Mouse (Mus musculus) hindbrain, embryonic 14.5 days (tissue): ENCODE measurements around the gene Tmem132b. TPM values are rescaled to one million over a fixed set of nuclear protein-coding genes. Genes with fewer than 3 reads are reported as not detected.

ENCODE experiments used
- ATAC-seq: fragments of 200-750 bp; cut with Nextera tagmentation; 2 replicates; pipeline ENCODE4 v1.8.0; 2017; ENCODE audit warnings: moderate number of reproducible peaks, mild to moderate bottlenecking, moderate TSS enrichment, moderate library complexity; ENCODE audit not compliant: low FRiP score
- DNase-seq: peaks from one replicate; pipeline ENCODE4 v3.0.0-alpha.2; 2015; ENCODE audit warnings: low spot score
- H3K27ac ChIP-seq: fragments of 300-500 bp; sonication (generic); 2 replicates; pipeline ENCODE4 v1.5.1; 2014; ENCODE audit warnings: mild to moderate bottlenecking, moderate library complexity
- H3K27me3 ChIP-seq: fragments of 300-500 bp; sonication (generic); 2 replicates; pipeline ENCODE4 v1.6.1; 2014; ENCODE audit warnings: mild to moderate bottlenecking, low read length, mixed read lengths; ENCODE audit not compliant: control insufficient read depth, insufficient read depth
- H3K36me3 ChIP-seq: fragments of 300-500 bp; sonication (generic); replicated peaks from 2 replicates; pipeline ENCODE4 v1.6.1; 2014; ENCODE audit not compliant: control insufficient read depth, insufficient read depth
- H3K4me1 ChIP-seq: fragments of 300-500 bp; sonication (generic); replicated peaks from 2 replicates; pipeline ENCODE4 v1.6.1; 2014; ENCODE audit warnings: antibody characterized with exemption, low read length, mixed read lengths; ENCODE audit not compliant: control insufficient read depth, insufficient read depth
- H3K4me2 ChIP-seq: fragments of 300-500 bp; sonication (generic); replicated peaks from 2 replicates; pipeline ENCODE4 v1.6.1; 2014; ENCODE audit warnings: mild to moderate bottlenecking, moderate library complexity
- H3K4me3 ChIP-seq: fragments of 300-500 bp; sonication (generic); replicated peaks from 2 replicates; pipeline ENCODE4 v1.5.1; 2014; ENCODE audit warnings: mild to moderate bottlenecking, low read length
- H3K9ac ChIP-seq: fragments of 300-500 bp; sonication (generic); 2 replicates; pipeline ENCODE4 v1.6.1; 2014
- H3K9me3 ChIP-seq: fragments of 300-500 bp; sonication (generic); 2 replicates; pipeline ENCODE4 v1.6.1; 2016; ENCODE audit warnings: low read length; ENCODE audit not compliant: control insufficient read depth
- WGBS: fragments of 180-500 bp; shearing (Covaris S2); extraction: QIAGEN DNeasy Blood & Tissue Kit; methylation state at CpG from one replicate; pipeline ENCODE4 v1.1.7; 2014; 5-methylcytosine and 5-hydroxymethylcytosine counted together
- polyA plus RNA-seq: library from polyadenylated mRNA; unstranded; fragments of >200 nt; fragmentation: Nextera tagmentation; extraction: Ambion mirVana; gene quantifications from 2 replicates; pipeline ENCODE4 v1.2.1, GENCODE M21; 2014

Gene Tmem132b
- polyA plus RNA-seq, 1 experiment from 2014 or later: 6.3 TPM

- DNase-seq: no peak
- WGBS: 92% methylated on average over 5 of the region's 5 CpGs
- H3K4me1 ChIP-seq: no peaks in the 10 kb centered on the region
- no peaks in the 10 kb centered on the region for H3K9me3 ChIP-seq
- H3K36me3 ChIP-seq: no peaks in the 10 kb centered on the region
- no peak overlapping the region for H3K9ac ChIP-seq
- no peak overlapping the region for H3K27ac ChIP-seq
- H3K4me2 ChIP-seq: no peak overlapping the region
- H3K27me3 ChIP-seq: no peaks in the 10 kb centered on the region
- ATAC-seq: no peak
- no peak overlapping the region for H3K4me3 ChIP-seq
Measured at GRCm38 (mm10) chr5:125700234-125700633, 168.7 kb downstream of the Tmem132b start.

DNA sequence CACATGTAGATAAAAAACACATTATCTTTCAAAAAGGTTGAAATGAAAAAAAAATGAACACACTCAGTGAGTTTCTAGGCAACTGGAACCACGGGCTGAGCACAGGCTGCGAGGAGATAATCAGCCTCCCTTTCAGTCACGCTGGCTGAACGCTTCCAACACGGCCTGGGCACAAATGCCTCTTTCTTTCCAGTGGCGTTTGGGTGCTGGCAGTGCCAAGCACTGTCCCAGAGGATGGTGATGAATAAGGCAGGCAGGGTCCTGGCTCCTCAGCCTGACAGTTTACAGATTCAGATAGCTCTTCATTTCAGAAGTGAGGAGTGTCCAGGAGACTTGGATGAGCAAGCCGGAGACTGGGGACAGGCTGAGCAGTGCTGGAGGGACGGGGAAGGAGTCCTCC lies 173.8 kb downstream of the Tmem132b start:
- Histone ChIP-seq H3K4me2 (no peak overlapping the region), H3K27ac (no peak overlapping the region), H3K27me3 (no peaks in the 10 kb centered on the region), H3K36me3 (no peaks in the 10 kb centered on the region), H3K9ac (no peak overlapping the region), H3K4me1 (no peaks in the 10 kb centered on the region), H3K4me3 (no peak overlapping the region), H3K9me3 (no peaks in the 10 kb centered on the region)
- ATAC-seq (no peak), DNase-seq (no peak)
- 51% methylated on average over 8 of the region's 8 CpGs for WGBS

DNA sequence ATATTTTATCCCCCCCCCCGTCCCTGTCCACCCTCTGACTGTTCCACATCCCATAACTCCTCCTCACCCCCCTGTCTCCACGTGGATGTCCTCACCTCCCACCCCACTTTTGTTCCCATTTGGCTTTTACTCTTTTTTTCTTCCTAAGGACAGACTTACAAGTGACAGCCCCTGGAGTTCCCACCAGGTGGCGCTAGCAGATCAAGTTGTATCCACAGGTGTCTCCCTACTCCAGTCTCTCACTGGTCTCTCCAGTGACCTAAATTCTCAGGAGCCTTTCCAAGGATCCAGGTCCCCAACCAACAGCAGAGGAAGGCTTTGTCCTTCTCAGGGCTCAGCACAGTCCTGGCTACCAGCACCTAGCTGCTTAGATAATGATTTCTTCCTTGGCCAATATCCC lies 177.6 kb downstream of the Tmem132b start:
- Histone ChIP-seq H3K27ac (no peak overlapping the region), H3K4me1 (no peaks in the 10 kb centered on the region), H3K27me3 (no peaks in the 10 kb centered on the region), H3K36me3 (no peaks in the 10 kb centered on the region), H3K4me2 (no peak overlapping the region), H3K9me3 (no peaks in the 10 kb centered on the region), H3K4me3 (no peak overlapping the region), H3K9ac (no peak overlapping the region)
- peak; percentile 70 for DNase-seq
- no peak for ATAC-seq
- WGBS: 1% methylated on average over 3 of the region's 3 CpGs

DNA sequence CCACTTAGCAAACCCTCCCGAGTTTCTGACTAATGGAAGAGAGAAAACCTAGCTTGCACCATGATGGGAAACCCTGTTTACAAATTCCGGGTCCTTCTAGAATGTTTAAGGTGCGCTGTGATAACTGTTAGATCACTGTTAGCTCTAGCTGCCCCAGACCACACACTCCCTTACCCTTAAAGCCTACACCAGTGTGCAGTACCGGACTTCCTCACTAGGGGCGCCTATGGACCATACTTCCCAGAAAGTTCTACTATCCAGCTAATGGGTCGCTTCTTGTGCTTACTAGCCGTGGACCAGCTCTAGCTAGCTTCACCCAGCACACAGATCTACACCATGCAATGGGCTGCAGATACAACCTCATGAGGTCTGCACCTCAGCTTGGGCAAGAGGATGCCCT lies 195.2 kb downstream of the Tmem132b start:
- Histone ChIP-seq H3K36me3 (no peaks in the 10 kb centered on the region), H3K4me3 (no peak overlapping the region), H3K27me3 (no peaks in the 10 kb centered on the region), H3K4me1 (no peaks in the 10 kb centered on the region), H3K27ac (no peak overlapping the region), H3K9me3 (peaks cover 7% of the 10 kb centered on the region; the same call in 1 of the 2 replicates), H3K4me2 (no peak overlapping the region), H3K9ac (no peak overlapping the region)
- ATAC-seq: no peak
- 89% methylated on average over 7 of the region's 7 CpGs for WGBS
- no peak for DNase-seq

GRCm38 (mm10) chr5:125727436-125727835 lies 195.9 kb downstream of the Tmem132b start:
- Histone ChIP-seq H3K36me3 (no peaks in the 10 kb centered on the region), H3K4me3 (no peak overlapping the region), H3K4me1 (no peaks in the 10 kb centered on the region), H3K9me3 (peaks cover 7% of the 10 kb centered on the region; the same call in 1 of the 2 replicates), H3K4me2 (no peak overlapping the region), H3K9ac (no peak overlapping the region), H3K27me3 (no peaks in the 10 kb centered on the region), H3K27ac (no peak overlapping the region)
- DNase-seq (no peak), ATAC-seq (no peak)
- 87% methylated on average over 5 of the region's 5 CpGs for WGBS

DNA sequence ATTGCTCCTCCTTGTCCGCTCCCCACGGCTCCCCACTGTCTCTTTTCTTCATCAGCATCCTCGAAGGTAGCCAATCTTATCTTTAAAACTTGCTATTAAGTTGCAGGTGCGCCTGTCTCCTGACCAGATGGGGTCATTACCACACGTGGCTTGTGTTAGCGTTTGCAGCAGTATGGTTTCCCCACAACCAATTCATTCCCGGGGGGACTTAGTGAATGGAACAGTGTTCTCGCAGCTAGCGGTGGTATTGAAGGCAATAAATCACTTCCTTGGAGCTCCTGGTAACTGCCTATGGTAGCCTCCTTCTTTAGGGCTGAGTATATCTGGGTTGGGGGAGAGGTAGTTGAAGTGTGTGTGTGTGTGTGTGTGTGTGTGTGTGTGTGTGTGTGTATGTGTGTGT lies 196.4 kb downstream of the Tmem132b start:
- ATAC-seq (no peak), DNase-seq (no peak)
- peaks cover 7% of the 10 kb centered on the region; the same call in 1 of the 2 replicates for H3K9me3 ChIP-seq
- no peak overlapping the region for H3K9ac ChIP-seq
- H3K4me2 ChIP-seq: no peak overlapping the region
- H3K4me3 ChIP-seq: no peak overlapping the region
- H3K27ac ChIP-seq: no peak overlapping the region
- no peaks in the 10 kb centered on the region for H3K36me3 ChIP-seq
- H3K27me3 ChIP-seq: no peaks in the 10 kb centered on the region
- H3K4me1 ChIP-seq: no peaks in the 10 kb centered on the region
- WGBS: 71% methylated on average over 9 of the region's 9 CpGs

DNA sequence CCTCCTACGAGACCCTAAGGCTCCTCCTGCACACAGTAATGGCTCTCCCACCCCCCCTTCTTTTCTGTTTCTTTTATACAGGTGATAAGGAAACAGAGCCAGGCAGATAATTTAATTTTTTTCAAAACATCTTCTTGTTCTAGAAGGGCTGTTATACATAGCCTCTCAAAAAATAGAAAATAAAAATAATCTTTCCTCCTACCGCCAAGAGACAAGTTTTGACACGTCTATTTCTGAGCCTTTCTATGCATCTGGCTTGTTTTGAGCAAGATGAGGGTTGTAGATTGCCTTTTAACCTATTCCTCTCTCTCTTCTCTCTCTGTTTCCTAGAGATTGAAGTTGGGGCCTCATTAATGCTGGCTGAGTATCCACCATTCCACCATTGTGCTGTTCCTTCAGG lies 196.9 kb downstream of the Tmem132b start:
- peaks cover 7% of the 10 kb centered on the region; the same call in 1 of the 2 replicates for H3K9me3 ChIP-seq
- no peak overlapping the region for H3K27ac ChIP-seq
- H3K4me1 ChIP-seq: no peaks in the 10 kb centered on the region
- 91% methylated on average over 3 of the region's 3 CpGs for WGBS
- H3K4me2 ChIP-seq: no peak overlapping the region
- no peaks in the 10 kb centered on the region for H3K27me3 ChIP-seq
- no peaks in the 10 kb centered on the region for H3K36me3 ChIP-seq
- no peak overlapping the region for H3K4me3 ChIP-seq
- ATAC-seq: no peak
- DNase-seq: no peak
- no peak overlapping the region for H3K9ac ChIP-seq

- DNase-seq (no peak), ATAC-seq (no peak)
- H3K9ac ChIP-seq: no peak overlapping the region
- 96% methylated on average over 1 of the region's 1 CpGs for whole genome bisulfite sequencing
- H3K27me3 ChIP-seq: no peaks in the 10 kb centered on the region
- H3K4me1 ChIP-seq: no peaks in the 10 kb centered on the region
- no peak overlapping the region for H3K4me2 ChIP-seq
- H3K4me3 ChIP-seq: no peak overlapping the region
- no peaks in the 10 kb centered on the region for H3K9me3 ChIP-seq
- no peak overlapping the region for H3K27ac ChIP-seq
- H3K36me3 ChIP-seq: no peaks in the 10 kb centered on the region
Measured at GRCm38 (mm10) chr5:125733806-125734205, 202.2 kb downstream of the Tmem132b start.

DNA sequence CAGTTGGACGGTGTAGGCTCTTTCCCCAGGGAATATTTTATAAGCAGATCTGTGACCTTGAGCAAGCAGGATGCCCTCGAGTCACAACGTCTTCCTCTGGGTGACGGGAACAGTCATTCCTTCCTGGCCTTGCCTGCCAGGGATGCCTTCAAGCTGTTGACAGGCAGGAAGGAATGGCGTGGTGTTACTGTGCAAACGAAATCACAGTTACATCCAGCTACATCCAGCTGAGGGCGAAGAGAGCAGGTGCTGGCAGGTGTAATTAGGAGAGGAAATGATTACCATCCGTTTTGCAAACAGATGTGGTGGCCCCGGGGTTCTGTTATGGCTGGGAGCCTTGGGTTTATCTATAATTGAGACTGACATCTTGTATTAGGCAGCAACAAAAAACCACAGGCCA lies 205.5 kb downstream of the Tmem132b start:
- no peaks in the 10 kb centered on the region for H3K4me1 ChIP-seq
- no peaks in the 10 kb centered on the region for H3K27me3 ChIP-seq
- DNase-seq (no peak), ATAC-seq (no peak)
- no peaks in the 10 kb centered on the region for H3K36me3 ChIP-seq
- WGBS: 42% methylated on average over 9 of the region's 9 CpGs
- H3K27ac ChIP-seq: no peak overlapping the region
- no peak overlapping the region for H3K4me3 ChIP-seq
- H3K4me2 ChIP-seq: no peak overlapping the region
- H3K9ac ChIP-seq: no peak overlapping the region
- H3K9me3 ChIP-seq: no peaks in the 10 kb centered on the region

GRCm38 (mm10) chr5:125743503-125743902 lies 211.9 kb downstream of the Tmem132b start:
- Histone ChIP-seq H3K27ac (no peak overlapping the region), H3K9ac (no peak overlapping the region), H3K4me3 (no peak overlapping the region), H3K4me1 (0 out of 2 replicates have a peak, but pooled peaks cover 3% of the 10 kb centered on the region), H3K4me2 (no peak overlapping the region), H3K27me3 (no peaks in the 10 kb centered on the region), H3K36me3 (no peaks in the 10 kb centered on the region), H3K9me3 (peaks cover 1% of the 10 kb centered on the region; the same call in 1 of the 2 replicates)
- DNase-seq (no peak), ATAC-seq (no peak)
- 72% methylated on average over 6 of the region's 6 CpGs for WGBS
